Mouse (Mus musculus) lung, postnatal 25 days (tissue): Measurements from ENCODE around the gene Eif2b1.
A peak's percentile ranks its signal among the peaks of the same experiment; 100 is the strongest.
"Not testable (repeated sequence)": the region's sequence is repeated elsewhere in the genome, so short reads cannot be mapped to it uniquely, and the experiment has no call there.

ENCODE experiments used
- DNase-seq: peaks from one replicate; pipeline ENCODE4 v3.0.0; 2022; ENCODE audit warnings: low spot score

Eif2b1 gene

DNA sequence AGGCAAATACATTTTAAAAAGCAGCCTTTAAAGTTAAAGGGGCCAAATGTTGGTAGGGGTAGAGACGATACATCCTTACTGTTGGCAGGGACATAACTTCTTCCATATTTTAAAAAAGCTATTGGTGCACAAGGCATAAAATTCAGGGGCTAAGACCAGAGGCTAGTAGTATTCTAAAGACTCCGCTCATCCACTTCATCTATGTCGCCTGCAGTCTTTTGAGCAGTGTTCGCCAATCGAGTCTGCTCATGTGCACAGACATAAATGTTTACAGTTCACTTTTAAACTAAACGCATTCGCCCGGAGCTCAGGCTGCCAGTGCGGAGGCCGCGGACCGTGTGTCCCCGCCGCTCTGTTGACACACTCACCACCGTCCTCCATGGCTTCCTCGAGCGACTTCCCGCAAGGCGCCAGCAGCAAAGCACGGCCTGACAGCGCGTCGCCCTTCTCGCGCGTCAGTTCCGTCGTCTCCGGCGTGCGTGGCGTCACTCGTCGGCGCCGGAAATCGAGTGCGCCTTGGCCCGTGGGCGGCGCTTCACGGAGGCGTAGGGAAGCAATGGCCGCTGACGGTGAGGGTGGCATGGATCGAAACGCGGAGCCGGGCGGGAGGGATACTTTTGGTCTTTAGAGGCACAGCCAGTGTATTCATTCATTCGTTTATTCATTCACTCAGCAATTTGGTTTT lies at the start of gene Eif2b1, which contains the start of gene Gtf2h3:
Gene Eif2b1, minus strand, starts transcription at position 499 of the 685 bp plus-strand sequence.
Gene Gtf2h3, plus strand, starts transcription at position 508 of the 685 bp plus-strand sequence.
- peak; percentile 92 for DNase-seq

- DNase-seq = no peak
These were observed 45.4 kb upstream of the Eif2b1 start for GRCm38 (mm10) chr5:124624291-124624690.

DNA sequence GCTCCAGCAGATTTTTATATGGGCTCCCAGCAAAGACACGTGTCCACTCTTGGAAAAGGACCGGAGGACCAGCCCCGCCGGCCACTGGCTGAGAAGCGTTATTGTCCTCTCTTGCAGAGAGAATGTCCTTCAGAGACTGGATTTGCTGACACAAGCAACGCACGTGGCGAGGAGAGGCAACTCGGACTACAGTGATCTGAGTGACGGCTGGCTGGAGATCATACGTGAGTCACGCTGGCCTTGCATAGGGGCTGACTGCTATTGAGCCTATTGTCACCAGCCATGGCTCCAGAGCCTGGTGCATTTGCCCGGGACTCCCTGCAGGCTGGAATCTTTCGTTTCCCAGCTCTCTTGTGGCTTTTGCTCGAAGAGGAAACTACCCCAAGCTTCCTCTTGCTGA lies 44.0 kb upstream of the Eif2b1 start:
- DNase-seq = no peak

- no peak for DNase-seq
These were observed 42.4 kb upstream of the Eif2b1 start for GRCm38 (mm10) chr5:124621362-124621761.

- no peak for DNase-seq
These were observed 39.8 kb upstream of the Eif2b1 start for GRCm38 (mm10) chr5:124618711-124619110.

DNA sequence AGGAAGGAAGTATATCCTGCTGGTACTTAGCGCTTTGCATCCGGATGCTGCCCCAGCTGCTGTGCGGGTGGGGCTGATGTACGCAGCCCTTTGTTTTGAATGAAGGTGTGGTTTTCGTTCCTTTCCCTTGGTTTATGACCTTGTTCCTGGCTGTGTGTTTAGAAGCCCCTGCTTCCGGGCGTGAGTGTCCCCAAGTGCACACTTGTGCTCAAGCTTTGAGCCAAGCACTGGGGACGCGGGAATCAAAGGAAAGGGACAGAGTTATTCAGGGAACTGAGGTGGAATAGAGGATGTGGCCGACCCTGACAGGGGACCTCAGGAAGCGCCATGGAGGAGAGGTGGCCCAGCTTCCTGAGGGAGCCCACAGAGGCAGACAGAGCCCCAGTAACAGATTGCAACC lies 35.8 kb upstream of the Eif2b1 start:
- DNase-seq = peak; percentile 21

DNA sequence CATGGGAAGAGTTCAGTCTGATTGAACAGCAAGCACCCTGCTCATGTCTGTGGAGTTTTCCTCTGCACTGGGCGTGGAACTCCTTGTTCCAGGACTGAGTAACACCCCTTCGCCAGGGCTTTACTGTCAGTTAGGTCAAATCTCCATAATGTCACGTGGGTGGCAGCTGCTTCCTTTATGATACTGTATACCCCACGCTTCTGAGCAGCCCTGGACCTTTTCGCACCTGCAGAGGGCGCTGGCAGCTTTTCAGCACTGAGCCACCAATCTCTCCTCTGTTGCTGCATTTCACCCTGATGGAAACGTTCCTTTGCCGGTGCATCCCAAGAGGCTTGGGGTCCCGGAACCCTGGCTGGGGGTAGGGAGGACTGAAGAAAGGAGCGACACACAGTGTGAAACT lies 32.0 kb upstream of the Eif2b1 start:
- DNase-seq = no peak

- no peak for DNase-seq
These were observed 26.2 kb upstream of the Eif2b1 start for GRCm38 (mm10) chr5:124605041-124605622.

DNA sequence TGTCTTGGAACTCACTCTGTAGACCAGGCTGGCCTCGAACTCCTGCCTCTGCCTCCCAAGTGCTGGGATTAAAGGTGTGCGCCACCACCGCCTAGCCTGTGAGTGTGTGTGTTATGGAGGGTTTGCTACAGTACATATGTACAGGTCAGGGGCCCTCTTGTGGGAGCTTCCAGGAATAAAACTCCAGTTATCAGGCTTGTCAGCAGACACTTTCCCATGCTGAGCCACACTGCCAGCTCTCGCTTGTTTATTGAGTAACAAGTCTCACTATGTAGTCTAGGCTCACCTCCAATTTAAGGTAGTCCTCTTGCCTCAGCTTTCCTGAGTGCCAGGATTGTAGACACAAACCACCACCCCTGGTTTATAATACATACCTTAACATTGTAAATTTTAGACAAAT lies 25.4 kb upstream of the Eif2b1 start:
- DNase-seq = no peak

DNA sequence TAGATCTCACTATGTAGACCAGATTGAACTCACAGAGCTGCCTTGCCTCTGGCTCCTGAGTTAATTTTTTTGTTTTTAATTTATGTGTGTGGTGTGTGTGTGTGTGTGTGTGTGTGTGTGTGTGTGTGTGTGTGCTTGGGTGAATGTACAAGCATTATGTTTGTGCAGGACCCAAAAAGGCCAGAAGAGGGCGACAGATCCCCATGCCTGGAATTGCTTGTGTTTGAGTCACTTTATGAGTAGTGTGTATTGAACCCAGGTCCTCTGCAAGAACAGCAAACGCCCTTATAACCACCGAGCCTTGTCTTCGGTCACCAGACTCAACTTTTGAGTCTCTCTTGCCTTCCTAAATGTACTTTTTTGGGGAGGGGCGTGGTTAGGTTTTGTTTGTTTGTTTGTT lies 23.4 kb upstream of the Eif2b1 start:
- no peak for DNase-seq

DNA sequence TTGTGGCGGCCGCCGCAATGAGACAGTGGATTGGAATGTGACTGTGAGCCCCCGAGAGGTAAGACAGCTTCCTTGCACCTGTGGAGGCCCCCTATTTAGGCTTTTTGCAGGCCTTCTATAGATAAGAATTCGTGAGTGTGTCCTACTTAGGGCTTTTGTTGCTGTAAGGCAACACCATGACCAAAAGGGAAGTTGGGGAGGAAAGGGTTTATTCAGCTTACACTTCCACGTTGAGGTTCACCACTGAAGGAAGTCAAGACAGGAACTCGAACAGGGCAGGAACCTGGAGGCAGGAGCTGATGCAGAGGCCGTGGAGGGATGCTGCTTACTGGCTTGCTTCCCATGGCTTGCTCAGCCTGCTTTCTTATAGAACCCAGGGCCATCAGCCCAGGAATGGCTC lies 20.8 kb upstream of the Eif2b1 start:
- DNase-seq = not testable (repeated sequence)

GRCm38 (mm10) chr5:124598224-124599174 lies 19.6 kb upstream of the Eif2b1 start:
- peak; percentile 97 for DNase-seq

- DNase-seq = no peak
These were observed 13.8 kb upstream of the Eif2b1 start for GRCm38 (mm10) chr5:124592768-124593167.

DNA sequence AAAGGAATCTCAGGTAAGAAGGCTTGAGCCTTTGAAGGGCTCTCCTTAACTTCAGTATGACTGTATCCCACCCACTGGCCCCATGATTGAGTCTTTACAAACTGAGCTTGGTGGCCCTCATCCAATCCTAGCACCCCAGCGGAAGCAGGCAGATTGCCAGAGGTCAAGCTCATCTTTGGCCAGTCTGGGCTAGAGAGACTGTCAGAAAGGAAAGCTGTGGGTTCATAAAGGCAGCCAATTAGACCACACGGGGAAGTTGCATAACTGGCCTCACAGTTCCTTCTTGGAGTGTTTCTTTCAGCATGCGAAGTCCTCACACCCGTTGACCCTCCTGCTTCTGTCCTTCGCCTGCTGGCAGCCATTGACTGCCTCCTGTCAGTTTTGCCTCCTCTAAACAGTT lies 3.6 kb upstream of the Eif2b1 start:
- DNase-seq = peak; percentile 25

GRCm38 (mm10) chr5:124575467-124575866 lies 3.5 kb downstream of the Eif2b1 start:
- DNase-seq = no peak

DNA sequence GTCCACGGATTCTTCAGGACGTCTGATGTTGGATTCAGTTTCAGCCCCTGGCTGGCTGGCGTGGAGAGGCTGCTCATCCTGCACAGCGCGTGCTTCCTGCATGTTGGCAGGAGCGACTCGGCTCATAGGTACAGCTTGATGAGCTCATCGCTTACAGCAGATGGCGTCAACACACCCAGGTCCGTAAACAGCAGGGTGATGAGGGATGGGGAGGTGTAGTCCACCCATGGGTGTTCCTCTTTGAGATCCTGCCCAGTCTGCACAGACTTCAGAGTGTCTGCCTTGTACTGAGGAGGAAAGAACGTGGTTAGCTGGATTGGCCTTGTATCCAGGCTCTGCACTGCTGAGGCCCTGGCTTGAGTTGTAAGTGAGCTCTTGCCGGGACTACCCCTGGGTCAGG lies 7.9 kb downstream of the Eif2b1 start:
- no peak for DNase-seq

DNA sequence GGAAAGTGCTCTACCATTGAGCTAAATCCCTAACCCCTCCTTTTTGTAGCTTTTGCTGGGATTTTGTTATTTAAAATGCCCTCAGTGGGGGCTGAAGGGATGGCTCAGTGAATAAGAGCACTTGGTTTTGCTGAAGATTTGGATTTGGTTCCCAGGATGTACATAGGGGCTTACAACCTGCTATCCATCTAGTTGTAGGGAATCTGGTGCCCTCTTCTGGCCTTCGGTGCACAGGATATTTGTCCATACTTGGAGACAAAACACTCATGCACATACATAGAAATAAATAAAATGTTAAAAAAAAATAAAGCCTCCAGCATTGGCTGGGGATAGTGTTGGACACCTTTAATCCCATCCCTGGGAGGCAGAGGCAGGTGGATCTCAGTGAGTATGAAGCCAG lies 23.8 kb downstream of the Eif2b1 start:
- DNase-seq = no peak

- DNase-seq = no peak
These were observed 25.3 kb downstream of the Eif2b1 start for GRCm38 (mm10) chr5:124553607-124554006.

DNA sequence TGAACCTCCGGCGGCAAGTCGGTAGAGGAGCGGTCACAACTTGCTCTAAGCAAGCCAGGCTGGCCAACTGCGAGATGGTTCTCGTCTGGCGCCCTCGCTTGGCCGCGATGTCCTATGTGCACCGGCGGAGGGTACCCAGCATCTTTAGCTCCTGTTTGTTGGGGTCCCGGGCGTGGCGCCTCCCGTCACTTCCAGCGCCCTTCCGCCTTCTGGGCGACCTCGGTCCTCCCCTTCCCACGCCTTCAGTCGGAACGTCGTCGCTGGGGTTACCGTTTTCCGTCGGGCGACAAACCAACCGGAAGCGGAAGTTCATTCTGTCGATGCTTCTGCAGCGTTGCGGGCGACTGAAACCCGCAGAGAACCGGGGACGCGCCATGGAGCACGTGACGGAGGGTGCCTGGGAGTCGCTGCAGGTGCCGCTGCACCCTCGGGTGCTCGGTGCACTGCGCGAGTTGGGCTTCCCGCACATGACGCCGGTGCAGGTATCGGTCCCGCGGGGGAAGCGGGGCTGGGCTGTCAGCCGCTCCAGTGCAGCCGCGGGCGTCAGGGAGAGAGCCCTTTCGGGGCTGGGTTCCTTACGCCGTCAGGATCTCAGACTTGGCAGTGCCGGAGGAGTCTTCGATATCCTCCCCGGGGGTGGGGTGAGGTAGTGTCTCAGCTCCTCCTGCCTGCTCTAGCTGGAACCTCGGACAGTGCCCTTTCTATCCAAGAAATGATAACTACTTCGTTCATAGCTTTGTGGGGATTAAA lies 26.2 kb downstream of the Eif2b1 start, which contains the start of gene Ddx55:
Gene Ddx55, plus strand, starts transcription at position 307 of the 750 bp plus-strand sequence.
- peak; percentile 93 for DNase-seq

GRCm38 (mm10) chr5:124552094-124552472 lies 26.8 kb downstream of the Eif2b1 start:
- DNase-seq = no peak

- not testable (repeated sequence) for DNase-seq
These were observed 27.4 kb downstream of the Eif2b1 start for GRCm38 (mm10) chr5:124551349-124552093.
